Mouse (Mus musculus) intestine, embryonic 15.5 days (tissue): ENCODE results near the gene Gm49318. TPM values are rescaled to one million over a fixed set of nuclear protein-coding genes. Genes with fewer than 3 reads are reported as not detected.
A peak's percentile ranks its signal among the peaks of the same experiment; 100 is the strongest.

ENCODE experiments used
- ATAC-seq: fragments of 200-750 bp; cut with Nextera tagmentation; 2 replicates; pipeline ENCODE4 v1.8.0; 2017; ENCODE audit warnings: moderate TSS enrichment, moderate library complexity
- H3K27ac ChIP-seq: fragments of 300-500 bp; sonication (generic); 2 replicates; pipeline ENCODE4 v1.5.1; 2015; ENCODE audit warnings: mild to moderate bottlenecking, inconsistent platforms
- H3K27me3 ChIP-seq: fragments of 300-500 bp; sonication (generic); replicated peaks from 2 replicates; pipeline ENCODE4 v1.6.1; 2015; ENCODE audit warnings: inconsistent platforms
- H3K36me3 ChIP-seq: fragments of 300-500 bp; sonication (generic); 2 replicates; pipeline ENCODE4 v1.6.1; 2015; ENCODE audit warnings: inconsistent platforms
- H3K4me1 ChIP-seq: fragments of 300-500 bp; sonication (generic); replicated peaks from 2 replicates; pipeline ENCODE4 v1.6.1; 2015; ENCODE audit warnings: inconsistent platforms
- H3K4me2 ChIP-seq: fragments of 300-500 bp; sonication (generic); replicated peaks from 2 replicates; pipeline ENCODE4 v1.6.1; 2015; ENCODE audit warnings: mild to moderate bottlenecking, inconsistent platforms
- H3K4me3 ChIP-seq: fragments of 300-500 bp; sonication (generic); replicated peaks from 2 replicates; pipeline ENCODE4 v1.5.1; 2015; ENCODE audit warnings: inconsistent platforms
- H3K9ac ChIP-seq: fragments of 300-500 bp; sonication (generic); 2 replicates; pipeline ENCODE4 v1.6.1; 2015; ENCODE audit warnings: inconsistent platforms
- H3K9me3 ChIP-seq: fragments of 300-500 bp; sonication (generic); 2 replicates; pipeline ENCODE4 v1.6.1; 2016; ENCODE audit warnings: inconsistent platforms
- WGBS: fragments of 180-500 bp; shearing (Covaris S2); methylation state at CpG from one replicate; pipeline ENCODE4 v1.1.7; 2015; 5-methylcytosine and 5-hydroxymethylcytosine counted together
- polyA plus RNA-seq: library from polyadenylated mRNA; unstranded; fragments of >200 nt; fragmentation: Nextera tagmentation; extraction: Ambion mirVana; gene quantifications from 2 replicates; pipeline ENCODE4 v1.2.1, GENCODE M21; 2015

The Gm49318 gene
- not detected in 2 replicates for polyA plus RNA-seq

DNA sequence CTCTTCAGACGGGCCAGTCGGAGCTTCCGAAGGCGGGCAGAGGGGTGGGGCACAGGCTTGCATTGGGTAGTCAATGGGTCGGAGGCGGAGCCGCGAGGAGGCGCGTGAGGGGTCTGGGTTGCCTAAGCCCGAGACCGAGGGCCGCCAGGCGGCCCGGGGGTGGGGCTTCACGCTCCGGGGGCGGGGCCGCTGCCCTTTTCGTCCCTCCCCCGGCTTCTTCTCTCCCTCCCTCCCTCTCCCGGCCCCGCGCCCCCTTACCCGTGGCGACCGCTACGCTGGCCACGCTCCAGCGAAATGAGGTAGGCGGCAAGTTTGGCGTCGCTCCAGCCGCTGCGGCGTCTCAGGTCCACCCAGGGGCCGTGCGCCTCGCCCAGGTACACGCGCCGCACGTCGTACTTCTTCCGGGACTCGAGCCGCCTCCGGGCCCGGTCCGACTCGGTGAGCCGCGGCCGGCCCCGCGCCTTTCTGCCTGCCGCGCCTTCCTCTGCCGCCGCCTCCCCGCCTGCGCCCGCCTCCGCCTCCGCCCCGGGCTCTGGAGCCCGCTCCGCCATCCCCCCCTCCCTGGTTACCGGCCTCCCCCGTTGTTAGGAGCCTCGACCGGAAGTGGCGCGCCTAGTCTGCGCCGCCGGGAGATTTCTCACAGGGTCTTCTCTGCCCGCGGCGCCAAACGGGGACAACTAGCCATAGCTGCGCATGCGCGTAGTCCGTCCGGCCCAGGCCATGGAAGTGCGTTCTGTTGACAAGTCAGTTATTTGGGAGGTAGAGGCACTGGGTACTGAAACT lies at the start of gene Gm49318, which contains the start of gene Zfp653:
TSS of gene Gm49318 (minus strand) at position 469 of the 783 bp plus-strand sequence.
TSS of gene Zfp653 (minus strand) at position 586 of the 783 bp plus-strand sequence.
- Histone ChIP-seq H3K4me2 (peak within 1 kb of the TSS; percentile 68), H3K9me3 (no peaks in the 10 kb centered on the region), H3K36me3 (peaks cover 7% of the 10 kb centered on the region; the same call in 1 of the 2 replicates), H3K27me3 (no peaks in the 10 kb centered on the region), H3K4me1 (peaks cover 9% of the 10 kb centered on the region), H3K9ac (peak within 1 kb of the TSS; percentile 89), H3K4me3 (peak within 1 kb of the TSS; percentile 87), H3K27ac (peak within 1 kb of the TSS; percentile 98)
- under 1% methylated on average over 85 of the region's 87 CpGs for WGBS
- ATAC-seq: peak; percentile 98

GRCm38 (mm10) chr9:22119543-22119942 lies 48.5 kb upstream of the Gm49318 start:
- no peak overlapping the region for H3K27ac ChIP-seq
- 86% methylated on average over 4 of the region's 4 CpGs for WGBS
- no peak overlapping the region for H3K4me3 ChIP-seq
- H3K4me2 ChIP-seq: no peak overlapping the region
- no peak for ATAC-seq
- H3K4me1 ChIP-seq: peaks cover 12% of the 10 kb centered on the region
- H3K36me3 ChIP-seq: no peaks in the 10 kb centered on the region
- no peaks in the 10 kb centered on the region for H3K9me3 ChIP-seq
- H3K9ac ChIP-seq: no peak overlapping the region
- no peaks in the 10 kb centered on the region for H3K27me3 ChIP-seq

- Histone ChIP-seq H3K4me3 (peak overlapping the region; percentile 86), H3K27me3 (no peaks in the 10 kb centered on the region), H3K9me3 (no peaks in the 10 kb centered on the region), H3K4me1 (peaks cover 12% of the 10 kb centered on the region), H3K4me2 (peak overlapping the region; percentile 86), H3K36me3 (peaks cover 4% of the 10 kb centered on the region), H3K9ac (no peak overlapping the region), H3K27ac (no peak overlapping the region)
- WGBS: 37% methylated on average over 10 of the region's 10 CpGs
- no peak for ATAC-seq
Observed at GRCm38 (mm10) chr9:22117754-22118456, 46.8 kb upstream of the Gm49318 start.

GRCm38 (mm10) chr9:22116740-22117426 lies 45.8 kb upstream of the Gm49318 start, which contains the start of gene Elof1:
Gene Elof1 (minus strand): TSS chr9:22117172.
- Histone ChIP-seq H3K36me3 (peaks cover 11% of the 10 kb centered on the region), H3K9ac (peak within 1 kb of the TSS; percentile 86), H3K27me3 (no peaks in the 10 kb centered on the region), H3K9me3 (no peaks in the 10 kb centered on the region), H3K4me1 (peaks cover 12% of the 10 kb centered on the region), H3K4me2 (peak within 1 kb of the TSS; percentile 86), H3K4me3 (peak within 1 kb of the TSS; percentile 86), H3K27ac (peak within 1 kb of the TSS; percentile 68)
- WGBS: under 1% methylated on average over 52 of the region's 52 CpGs
- peak; percentile 97 for ATAC-seq

GRCm38 (mm10) chr9:22116086-22116485 lies 45.0 kb upstream of the Gm49318 start:
- H3K4me1 ChIP-seq: peaks cover 12% of the 10 kb centered on the region
- peak overlapping the region; percentile 86 for H3K9ac ChIP-seq
- H3K4me2 ChIP-seq: peak overlapping the region; percentile 86
- H3K27me3 ChIP-seq: no peaks in the 10 kb centered on the region
- no peak overlapping the region for H3K27ac ChIP-seq
- WGBS: 20% methylated on average over 15 of the region's 15 CpGs
- H3K4me3 ChIP-seq: peak overlapping the region; percentile 86
- peaks cover 11% of the 10 kb centered on the region for H3K36me3 ChIP-seq
- ATAC-seq: no peak
- no peaks in the 10 kb centered on the region for H3K9me3 ChIP-seq

- Histone ChIP-seq H3K27me3 (no peaks in the 10 kb centered on the region), H3K9me3 (no peaks in the 10 kb centered on the region), H3K36me3 (peaks cover 11% of the 10 kb centered on the region), H3K9ac (0 out of 2 replicates have a peak overlapping the region, but pooled peaks have one; percentile 86), H3K4me1 (peaks cover 12% of the 10 kb centered on the region), H3K4me3 (peak overlapping the region; percentile 86), H3K27ac (no peak overlapping the region), H3K4me2 (peak overlapping the region; percentile 86)
- WGBS: 91% methylated on average over 4 of the region's 4 CpGs
- ATAC-seq: no peak
Observed at GRCm38 (mm10) chr9:22115635-22116034, 44.6 kb upstream of the Gm49318 start.

DNA sequence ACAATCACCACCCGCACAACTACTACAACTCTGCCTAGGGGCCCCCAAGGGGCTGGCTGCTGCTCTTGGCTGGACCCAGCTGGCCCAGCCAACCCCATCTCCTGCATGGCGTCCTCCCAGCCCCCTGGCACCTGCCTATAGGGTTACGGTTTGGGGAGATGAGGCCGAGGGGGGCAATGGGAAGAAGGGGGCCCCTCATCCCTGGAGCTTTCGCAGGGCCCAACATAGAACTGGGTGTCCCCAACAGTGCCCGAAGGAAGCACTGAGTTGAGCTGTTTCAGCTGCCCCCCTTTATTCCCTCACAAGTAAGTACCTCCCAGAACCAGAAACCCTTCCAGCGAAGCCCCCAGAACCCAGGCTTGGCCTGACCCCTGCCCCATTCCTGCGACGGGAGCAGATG lies 37.1 kb upstream of the Gm49318 start:
- no peak overlapping the region for H3K9ac ChIP-seq
- H3K4me1 ChIP-seq: no peaks in the 10 kb centered on the region
- H3K27ac ChIP-seq: no peak overlapping the region
- no peak overlapping the region for H3K4me3 ChIP-seq
- no peak overlapping the region for H3K4me2 ChIP-seq
- 89% methylated on average over 9 of the region's 9 CpGs for WGBS
- no peaks in the 10 kb centered on the region for H3K27me3 ChIP-seq
- H3K9me3 ChIP-seq: no peaks in the 10 kb centered on the region
- ATAC-seq: no peak
- peaks cover 17% of the 10 kb centered on the region for H3K36me3 ChIP-seq

GRCm38 (mm10) chr9:22099922-22100321 lies 28.9 kb upstream of the Gm49318 start:
- WGBS: 1% methylated on average over 18 of the region's 18 CpGs
- Histone ChIP-seq H3K36me3 (no peaks in the 10 kb centered on the region), H3K4me3 (peak overlapping the region; percentile 22), H3K27ac (peak overlapping the region; percentile 64), H3K9me3 (no peaks in the 10 kb centered on the region), H3K4me1 (peaks cover 13% of the 10 kb centered on the region), H3K27me3 (peaks cover 24% of the 10 kb centered on the region), H3K4me2 (peak overlapping the region; percentile 36), H3K9ac (0 out of 2 replicates have a peak overlapping the region, but pooled peaks have one; percentile 17)
- peak; percentile 67 for ATAC-seq

- peak; percentile 52; the same call in 1 of the 2 replicates for ATAC-seq
- Histone ChIP-seq H3K4me2 (peak within 1 kb of the TSS; percentile 36), H3K27me3 (peaks cover 24% of the 10 kb centered on the region), H3K9me3 (no peaks in the 10 kb centered on the region), H3K9ac (peak within 1 kb of the TSS; percentile 17; the same call in 1 of the 2 replicates), H3K4me3 (peak within 1 kb of the TSS; percentile 22), H3K4me1 (peaks cover 13% of the 10 kb centered on the region), H3K36me3 (no peaks in the 10 kb centered on the region), H3K27ac (peak within 1 kb of the TSS; percentile 64)
- 4% methylated on average over 14 of the region's 14 CpGs for WGBS
Observed at GRCm38 (mm10) chr9:22098993-22099696, 28.1 kb upstream of the Gm49318 start, which contains the start of gene Cnn1. Gene Cnn1 (plus strand): TSS chr9:22099216.

DNA sequence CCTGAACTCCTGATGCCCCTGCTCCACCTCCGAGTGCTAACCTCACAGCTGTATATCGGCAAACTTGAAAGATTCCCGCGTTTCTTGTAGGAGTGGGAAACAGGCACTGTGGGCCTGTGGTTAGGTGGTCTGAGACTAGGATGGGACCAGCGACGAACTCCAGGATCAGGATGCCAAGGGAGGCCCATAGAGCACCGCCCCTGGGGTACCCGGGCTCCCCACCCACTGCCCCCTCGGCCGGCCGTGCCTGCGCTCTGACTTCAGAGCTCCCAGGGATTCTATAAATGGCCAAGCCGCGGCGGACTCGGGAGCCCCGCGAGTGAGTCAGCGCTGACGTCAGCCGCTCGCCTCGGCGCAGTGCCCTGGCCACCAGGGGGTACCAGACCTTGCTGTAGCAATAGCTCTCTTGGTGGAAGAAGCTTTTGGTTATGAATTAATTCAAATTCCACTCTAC lies 24.8 kb upstream of the Gm49318 start:
- H3K4me2 ChIP-seq: peak overlapping the region; percentile 77
- H3K9me3 ChIP-seq: no peaks in the 10 kb centered on the region
- ATAC-seq: peak; percentile 85
- peaks cover 13% of the 10 kb centered on the region for H3K4me1 ChIP-seq
- H3K27ac ChIP-seq: no peak overlapping the region
- H3K27me3 ChIP-seq: peaks cover 23% of the 10 kb centered on the region
- H3K4me3 ChIP-seq: peak overlapping the region; percentile 33
- peak overlapping the region; percentile 43 for H3K9ac ChIP-seq
- no peaks in the 10 kb centered on the region for H3K36me3 ChIP-seq
- under 1% methylated on average over 24 of the region's 24 CpGs for WGBS

DNA sequence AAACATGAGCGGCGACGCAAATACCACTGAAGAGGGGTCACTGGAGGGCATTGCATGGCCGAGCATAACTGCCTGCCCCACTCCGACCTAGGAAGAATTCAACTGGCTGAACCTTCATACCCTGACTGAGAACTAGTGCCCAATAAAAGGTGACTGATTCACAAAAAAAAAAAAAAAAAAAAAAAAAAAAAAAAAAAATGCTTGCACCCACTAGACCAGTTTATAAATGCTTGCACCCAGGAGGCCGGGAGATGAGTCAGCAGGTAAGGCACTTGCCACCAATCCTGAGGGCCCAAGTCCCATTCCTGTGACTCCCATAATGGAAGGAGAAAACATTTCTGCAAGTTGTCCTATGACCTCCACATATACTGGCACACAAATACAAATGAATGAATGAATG lies 21.7 kb upstream of the Gm49318 start:
- Histone ChIP-seq H3K4me1 (peaks cover 4% of the 10 kb centered on the region), H3K27ac (no peak overlapping the region), H3K4me2 (no peak overlapping the region), H3K27me3 (no peaks in the 10 kb centered on the region), H3K4me3 (no peak overlapping the region), H3K9me3 (no peaks in the 10 kb centered on the region), H3K9ac (no peak overlapping the region), H3K36me3 (no peaks in the 10 kb centered on the region)
- ATAC-seq: no peak
- 84% methylated on average over 6 of the region's 6 CpGs for whole genome bisulfite sequencing
